Mouse (Mus musculus) lung, embryonic 14.5 days (tissue): Measurements from ENCODE around the gene Tbc1d22a. TPM values are rescaled to one million over a fixed set of nuclear protein-coding genes. Genes with fewer than 3 reads are reported as not detected.

Experiments used
- ATAC-seq: fragments of 200-750 bp; cut with Nextera tagmentation; 2 replicates; pipeline ENCODE4 v1.8.0; 2017; ENCODE audit warnings: mild to moderate bottlenecking, moderate TSS enrichment, moderate library complexity; ENCODE audit not compliant: insufficient read depth
- DNase-seq: peaks from one replicate; pipeline ENCODE4 v3.0.0-alpha.2; 2015
- H3K27ac ChIP-seq: fragments of 300-500 bp; sonication (generic); 2 replicates; pipeline ENCODE4 v1.5.1; 2014; ENCODE audit warnings: low read depth, mild to moderate bottlenecking, moderate library complexity
- H3K27me3 ChIP-seq: fragments of 300-500 bp; sonication (generic); 2 replicates; pipeline ENCODE4 v1.6.1; 2014; ENCODE audit warnings: low read length, control low read depth; ENCODE audit not compliant: insufficient read depth
- H3K36me3 ChIP-seq: fragments of 300-500 bp; sonication (generic); 2 replicates; pipeline ENCODE4 v1.6.1; 2014; ENCODE audit warnings: control low read depth; ENCODE audit not compliant: insufficient read depth
- H3K4me1 ChIP-seq: fragments of 300-500 bp; sonication (generic); 2 replicates; pipeline ENCODE4 v1.6.1; 2014; ENCODE audit warnings: antibody characterized with exemption, control low read depth; ENCODE audit not compliant: insufficient read depth
- H3K4me2 ChIP-seq: fragments of 300-500 bp; sonication (generic); 2 replicates; pipeline ENCODE4 v1.6.1; 2014; ENCODE audit warnings: mild to moderate bottlenecking
- H3K4me3 ChIP-seq: fragments of 300-500 bp; sonication (generic); 2 replicates; pipeline ENCODE4 v1.5.1; 2014; ENCODE audit warnings: low read depth, low read length
- H3K9ac ChIP-seq: fragments of 300-500 bp; sonication (generic); 2 replicates; pipeline ENCODE4 v1.6.1; 2014
- H3K9me3 ChIP-seq: fragments of 300-500 bp; sonication (generic); 2 replicates; pipeline ENCODE4 v1.6.1; 2016; ENCODE audit warnings: low read depth, low read length, control low read depth
- CTCF ChIP-seq: IDR thresholded peaks from 2 replicates; pipeline ENCODE4 v1.5.1; 2016; ENCODE audit warnings: antibody characterized with exemption, low read depth
- WGBS: fragments of 180-500 bp; shearing (Covaris S2); extraction: QIAGEN DNeasy Blood & Tissue Kit; methylation state at CpG from one replicate; pipeline ENCODE4 v1.1.7; 2014; 5-methylcytosine and 5-hydroxymethylcytosine counted together
- polyA plus RNA-seq: library from polyadenylated mRNA; unstranded; fragments of >200 nt; fragmentation: Nextera tagmentation; extraction: Ambion mirVana; gene quantifications from 2 replicates; pipeline ENCODE4 v1.2.1, GENCODE M21; 2014

Gene Tbc1d22a
- polyA plus RNA-seq, 1 experiment from 2014 or later, result 10.6 TPM

GRCm38 (mm10) chr15:86429766-86430335 is 215.6 kb downstream of the Tbc1d22a start:
- no peak overlapping the region for H3K4me3 ChIP-seq
- H3K9ac ChIP-seq, result no peak overlapping the region
- no peak overlapping the region for H3K4me2 ChIP-seq
- DNase-seq (no peak), ATAC-seq (no peak)
- H3K27me3 ChIP-seq, result no peaks in the 10 kb centered on the region
- no peaks in the 10 kb centered on the region for H3K4me1 ChIP-seq
- 69% methylated on average over 8 of the region's 8 CpGs for WGBS
- no peak overlapping the region for H3K27ac ChIP-seq
- no peaks in the 10 kb centered on the region for H3K36me3 ChIP-seq
- H3K9me3 ChIP-seq, result no peaks in the 10 kb centered on the region
- TF ChIP-seq CTCF, result no peak

GRCm38 (mm10) chr15:86431539-86432080 is 217.4 kb downstream of the Tbc1d22a start:
- WGBS, result 79% methylated on average over 11 of the region's 11 CpGs
- Histone ChIP-seq H3K4me2 (no peak overlapping the region), H3K4me3 (no peak overlapping the region), H3K27ac (no peak overlapping the region), H3K9ac (no peak overlapping the region), H3K9me3 (no peaks in the 10 kb centered on the region), H3K36me3 (no peaks in the 10 kb centered on the region), H3K27me3 (no peaks in the 10 kb centered on the region), H3K4me1 (no peaks in the 10 kb centered on the region)
- ATAC-seq (no peak), DNase-seq (no peak)
- no peak for TF ChIP-seq CTCF

- H3K9me3 ChIP-seq, result no peaks in the 10 kb centered on the region
- TF ChIP-seq CTCF, result no peak
- ATAC-seq (no peak), DNase-seq (no peak)
- H3K9ac ChIP-seq, result no peak overlapping the region
- no peaks in the 10 kb centered on the region for H3K36me3 ChIP-seq
- no peaks in the 10 kb centered on the region for H3K4me1 ChIP-seq
- no peaks in the 10 kb centered on the region for H3K27me3 ChIP-seq
- no peak overlapping the region for H3K4me3 ChIP-seq
- no peak overlapping the region for H3K4me2 ChIP-seq
- H3K27ac ChIP-seq, result no peak overlapping the region
These were observed 218.5 kb downstream of the Tbc1d22a start for GRCm38 (mm10) chr15:86432791-86433190.

GRCm38 (mm10) chr15:86433378-86433777 is 219.1 kb downstream of the Tbc1d22a start:
- Histone ChIP-seq H3K4me2 (no peak overlapping the region), H3K27me3 (no peaks in the 10 kb centered on the region), H3K4me1 (no peaks in the 10 kb centered on the region), H3K9ac (no peak overlapping the region), H3K27ac (no peak overlapping the region), H3K4me3 (no peak overlapping the region), H3K36me3 (no peaks in the 10 kb centered on the region), H3K9me3 (no peaks in the 10 kb centered on the region)
- DNase-seq, result no peak
- WGBS, result 91% methylated on average over 8 of the region's 8 CpGs
- ATAC-seq, result no peak
- TF ChIP-seq CTCF, result no peak

- Histone ChIP-seq H3K27ac (no peak overlapping the region), H3K27me3 (no peaks in the 10 kb centered on the region), H3K9ac (no peak overlapping the region), H3K4me2 (no peak overlapping the region), H3K9me3 (no peaks in the 10 kb centered on the region), H3K36me3 (no peaks in the 10 kb centered on the region), H3K4me1 (no peaks in the 10 kb centered on the region), H3K4me3 (no peak overlapping the region)
- DNase-seq (no peak), ATAC-seq (no peak)
- 89% methylated on average over 3 of the region's 3 CpGs for WGBS
- TF ChIP-seq CTCF, result no peak
These were observed 220.0 kb downstream of the Tbc1d22a start for GRCm38 (mm10) chr15:86434241-86434640.

- 82% methylated on average over 2 of the region's 2 CpGs for WGBS
- H3K27me3 ChIP-seq, result no peaks in the 10 kb centered on the region
- ATAC-seq, result no peak
These were observed 223.1 kb downstream of the Tbc1d22a start for GRCm38 (mm10) chr15:86437346-86437745.

GRCm38 (mm10) chr15:86439015-86439796 is 224.9 kb downstream of the Tbc1d22a start:
- no peak for ATAC-seq
- 80% methylated on average over 15 of the region's 15 CpGs for WGBS
- H3K9ac ChIP-seq, result no peak overlapping the region
- no peak for DNase-seq
- H3K27me3 ChIP-seq, result no peaks in the 10 kb centered on the region
- no peaks in the 10 kb centered on the region for H3K4me1 ChIP-seq
- no peak overlapping the region for H3K27ac ChIP-seq
- H3K36me3 ChIP-seq, result no peaks in the 10 kb centered on the region
- no peak for TF ChIP-seq CTCF
- no peak overlapping the region for H3K4me2 ChIP-seq
- no peaks in the 10 kb centered on the region for H3K9me3 ChIP-seq
- no peak overlapping the region for H3K4me3 ChIP-seq

More at GRCm38 (mm10) chr15:86437346-86437745, 223.1 kb downstream of the Tbc1d22a start:
- no peak overlapping the region for H3K4me3 ChIP-seq
- no peak for DNase-seq
- no peaks in the 10 kb centered on the region for H3K36me3 ChIP-seq
- no peaks in the 10 kb centered on the region for H3K9me3 ChIP-seq
- no peak overlapping the region for H3K9ac ChIP-seq
- TF ChIP-seq CTCF, result no peak
- no peak overlapping the region for H3K4me2 ChIP-seq
- H3K27ac ChIP-seq, result no peak overlapping the region
- no peaks in the 10 kb centered on the region for H3K4me1 ChIP-seq
